Mouse (Mus musculus) lung, postnatal 0 days (tissue): ENCODE measurements around the gene Olfr994.

Source experiments
- CTCF ChIP-seq: IDR thresholded peaks from 2 replicates; pipeline ENCODE4 v1.5.1; 2016; ENCODE audit warnings: antibody characterized with exemption, mild to moderate bottlenecking
- EP300 ChIP-seq: IDR thresholded peaks from 2 replicates; pipeline ENCODE4 v1.6.1; 2016; ENCODE audit warnings: antibody characterized with exemption, mild to moderate bottlenecking, control low read depth

DNA sequence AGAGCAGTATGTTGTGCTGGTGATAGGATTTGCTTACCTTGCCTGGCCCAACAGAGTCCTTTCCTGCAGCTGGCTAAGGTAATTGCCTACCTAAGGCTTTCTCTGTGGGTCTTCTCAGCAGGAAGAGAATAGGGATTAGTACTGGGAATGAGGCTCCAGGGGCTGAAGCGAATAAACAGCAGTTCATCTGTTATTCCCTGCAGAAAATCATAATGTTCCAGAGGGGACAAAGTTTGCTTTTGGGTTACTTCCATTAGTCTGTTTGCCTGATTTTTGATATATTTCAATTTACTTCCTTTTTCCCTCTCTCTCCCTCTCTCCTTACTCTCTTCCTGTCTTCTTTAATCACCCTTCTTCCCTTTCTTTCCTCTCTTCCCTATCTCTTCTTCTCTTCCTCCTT is 7.3 kb upstream of the Olfr994 start, which contains the start of gene Olfr995:
- TF ChIP-seq CTCF (no peak), EP300 (no peak)
